Mouse (Mus musculus): ENCODE results near the gene Rab11fip2.

GRCm38 (mm10) chr19:59860799-59861198 lies 82.7 kb downstream of the Rab11fip2 start:
- TF ChIP-seq POLR2AphosphoS2 (IDR thresholded peaks at IDR 0.05; ENCODE audit: insufficient read length, low read depth) (no peak), POLR2A (IDR thresholded peaks at IDR 0.05; ENCODE audit: insufficient read length, low read depth) (no peak), MAX (IDR thresholded peaks at IDR 0.05; ENCODE audit: low read depth) (no peak), MYOG (IDR thresholded peaks at IDR 0.05; ENCODE audit: control insufficient read depth in 1 of 3, insufficient read depth in 1 of 3, insufficient read length in 2 of 3, low read depth in 2 of 3) (no peak), USF1 (IDR thresholded peaks at IDR 0.05; ENCODE audit: low read depth) (no peak), E2F4 (IDR thresholded peaks at IDR 0.05; ENCODE audit: insufficient read depth) (no peak), TCF12 (IDR thresholded peaks at IDR 0.05; ENCODE audit: insufficient read depth, poor library complexity, severe bottlenecking) (no peak), TCF3 (IDR thresholded peaks at IDR 0.05; ENCODE audit: insufficient read length, low read depth) (no peak), CEBPB (IDR thresholded peaks at IDR 0.05; ENCODE audit: insufficient read depth, poor library complexity, severe bottlenecking) (no peak), SRF (IDR thresholded peaks at IDR 0.05; ENCODE audit: control insufficient read depth, insufficient read length, low read depth) (no peak), REST (IDR thresholded peaks at IDR 0.05; ENCODE audit: insufficient read depth, insufficient read length) (no peak)

All from myocyte (in vitro differentiated cells).